Mouse (Mus musculus) E14TG2a.4 (cell line): Measurements from ENCODE around the gene Gabbr2.

Experiments used
- H3K27me3 ChIP-seq: 2 replicates; pipeline ENCODE4 v1.6.1; 2014; ENCODE audit warnings: low read length, control low read depth; ENCODE audit not compliant: insufficient read depth
- H3K36me3 ChIP-seq: 2 replicates; pipeline ENCODE4 v1.6.1; 2014; ENCODE audit warnings: low read length, control low read depth; ENCODE audit not compliant: insufficient read depth
- H3K4me1 ChIP-seq: replicated peaks from 2 replicates; pipeline ENCODE4 v1.6.1; 2014; ENCODE audit warnings: low read depth, low read length, control low read depth
- H3K4me3 ChIP-seq: replicated peaks from 2 replicates; pipeline ENCODE4 v1.5.1; 2014; ENCODE audit warnings: mild to moderate bottlenecking, low read length
- H3K9me3 ChIP-seq: 2 replicates; pipeline ENCODE4 v1.6.1; 2014; ENCODE audit warnings: low read length, control low read depth
- CTCF ChIP-seq: conservative IDR thresholded peaks from 2 replicates; pipeline ENCODE4 v1.5.1; 2014; ENCODE audit warnings: low read length
- NANOG ChIP-seq: IDR thresholded peaks from 2 replicates; pipeline ENCODE4 v1.6.1; 2014; ENCODE audit warnings: borderline replicate concordance, low read length, mixed read lengths
- POU5F1 ChIP-seq: IDR thresholded peaks from 2 replicates; pipeline ENCODE4 v1.6.1; 2014; ENCODE audit warnings: low read length, borderline replicate concordance

Gene Gabbr2

GRCm38 (mm10) chr4:46863721-46864120 lies 128.0 kb downstream of the Gabbr2 start:
- Histone ChIP-seq H3K36me3 (no peaks in the 10 kb centered on the region), H3K27me3 (0 out of 2 replicates have a peak, but pooled peaks cover 7% of the 10 kb centered on the region), H3K9me3 (peaks cover 5% of the 10 kb centered on the region; the same call in 1 of the 2 replicates), H3K4me1 (no peaks in the 10 kb centered on the region), H3K4me3 (no peak overlapping the region)
- no peak for TF ChIP-seq CTCF
- no peak for TF ChIP-seq NANOG
- no peak for TF ChIP-seq POU5F1

DNA sequence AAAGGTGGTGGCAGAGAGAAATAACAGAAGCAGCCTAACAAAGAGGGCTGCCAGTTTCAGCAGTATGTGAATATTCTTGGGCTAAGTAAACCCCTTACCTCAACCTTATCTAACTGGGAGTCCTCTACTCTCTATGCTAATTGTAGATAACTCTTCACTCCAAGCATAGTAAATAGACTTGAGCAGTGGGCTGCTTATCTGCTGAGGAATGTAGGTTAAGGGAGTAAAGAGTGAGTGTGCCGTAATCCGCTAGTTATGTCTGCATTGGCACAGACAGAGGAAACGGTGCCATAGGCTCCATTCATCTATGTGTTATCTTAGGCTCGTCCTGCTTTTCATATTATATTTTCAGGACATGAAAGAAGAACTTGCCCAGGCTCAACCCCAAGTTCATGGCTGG lies 129.0 kb downstream of the Gabbr2 start:
- Histone ChIP-seq H3K4me3 (no peak overlapping the region), H3K9me3 (peaks cover under 1% of the 10 kb centered on the region; the same call in 1 of the 2 replicates), H3K27me3 (no peaks in the 10 kb centered on the region), H3K4me1 (no peaks in the 10 kb centered on the region), H3K36me3 (no peaks in the 10 kb centered on the region)
- TF ChIP-seq NANOG (no peak), CTCF (no peak), POU5F1 (no peak)

DNA sequence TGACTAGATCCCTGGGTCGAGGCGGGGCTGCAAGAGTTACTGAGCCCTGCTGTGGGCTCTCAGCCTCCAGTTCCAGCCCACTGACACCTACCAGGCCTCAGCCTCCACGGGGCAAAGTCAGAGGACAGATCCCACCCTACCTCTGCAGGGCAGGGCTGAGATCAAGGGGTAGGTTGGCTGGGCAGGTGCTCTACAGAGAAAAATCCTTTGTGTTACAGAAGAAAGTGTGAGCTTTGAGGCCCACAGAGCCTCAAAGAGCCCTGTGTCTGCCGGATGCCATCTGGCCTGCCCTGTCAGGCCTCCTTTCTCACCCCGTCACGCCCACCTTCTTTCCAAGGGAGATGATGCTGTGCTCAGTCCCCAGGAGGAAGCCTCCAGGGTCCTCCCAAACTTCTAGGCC lies 131.1 kb downstream of the Gabbr2 start:
- no peak for TF ChIP-seq POU5F1
- TF ChIP-seq CTCF = no peak
- TF ChIP-seq NANOG = no peak
- H3K9me3 ChIP-seq = no peaks in the 10 kb centered on the region
- H3K4me3 ChIP-seq = no peak overlapping the region
- no peaks in the 10 kb centered on the region for H3K36me3 ChIP-seq
- 0 out of 2 replicates have a peak, but pooled peaks cover 1% of the 10 kb centered on the region for H3K27me3 ChIP-seq
- H3K4me1 ChIP-seq = no peaks in the 10 kb centered on the region

DNA sequence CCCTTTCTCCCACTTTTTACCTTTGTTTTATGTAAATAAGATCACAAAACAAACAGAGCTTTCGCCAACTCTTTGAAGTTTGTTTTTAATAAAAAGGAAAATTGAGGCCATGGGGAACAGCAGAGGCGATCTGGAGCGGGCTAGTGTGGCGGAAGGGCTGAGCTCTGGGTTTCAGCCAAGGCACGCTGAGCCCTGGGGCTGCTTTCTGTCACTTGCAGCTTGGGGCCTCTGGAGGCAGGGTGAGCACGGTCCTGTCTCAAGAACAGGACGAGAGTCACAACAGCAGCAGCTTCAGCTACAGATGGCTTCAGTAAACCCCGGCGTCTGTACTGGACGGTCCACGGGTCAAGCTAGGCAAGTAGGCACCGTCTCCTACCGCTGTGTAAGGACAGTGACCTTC lies 132.8 kb downstream of the Gabbr2 start:
- H3K27me3 ChIP-seq = peaks cover 13% of the 10 kb centered on the region
- H3K4me1 ChIP-seq = no peaks in the 10 kb centered on the region
- no peaks in the 10 kb centered on the region for H3K36me3 ChIP-seq
- no peak overlapping the region for H3K4me3 ChIP-seq
- H3K9me3 ChIP-seq = no peaks in the 10 kb centered on the region
- TF ChIP-seq POU5F1 = no peak
- TF ChIP-seq CTCF = no peak
- no peak for TF ChIP-seq NANOG

DNA sequence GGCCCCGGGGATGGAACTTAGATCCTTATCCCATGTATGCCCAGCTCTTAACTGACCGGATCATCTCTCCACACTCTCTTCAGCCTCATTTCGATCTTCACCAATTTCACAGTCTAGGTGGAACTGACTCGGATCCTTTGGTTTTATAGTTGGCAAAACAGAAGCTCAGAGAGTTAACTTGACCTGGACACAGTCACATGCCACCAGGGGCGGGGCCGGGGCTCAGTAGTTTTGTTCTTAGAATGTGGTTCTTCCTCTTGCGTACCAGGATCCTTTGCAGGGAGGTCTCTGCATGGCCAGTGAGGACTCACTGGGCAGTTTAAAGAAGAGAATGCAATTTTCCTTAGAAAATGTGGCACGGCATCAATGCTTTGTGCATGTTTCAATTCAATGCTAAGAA lies 135.5 kb downstream of the Gabbr2 start:
- Histone ChIP-seq H3K4me1 (no peaks in the 10 kb centered on the region), H3K9me3 (no peaks in the 10 kb centered on the region), H3K4me3 (no peak overlapping the region), H3K27me3 (peaks cover 13% of the 10 kb centered on the region), H3K36me3 (no peaks in the 10 kb centered on the region)
- TF ChIP-seq POU5F1 (no peak), CTCF (no peak), NANOG (no peak)

DNA sequence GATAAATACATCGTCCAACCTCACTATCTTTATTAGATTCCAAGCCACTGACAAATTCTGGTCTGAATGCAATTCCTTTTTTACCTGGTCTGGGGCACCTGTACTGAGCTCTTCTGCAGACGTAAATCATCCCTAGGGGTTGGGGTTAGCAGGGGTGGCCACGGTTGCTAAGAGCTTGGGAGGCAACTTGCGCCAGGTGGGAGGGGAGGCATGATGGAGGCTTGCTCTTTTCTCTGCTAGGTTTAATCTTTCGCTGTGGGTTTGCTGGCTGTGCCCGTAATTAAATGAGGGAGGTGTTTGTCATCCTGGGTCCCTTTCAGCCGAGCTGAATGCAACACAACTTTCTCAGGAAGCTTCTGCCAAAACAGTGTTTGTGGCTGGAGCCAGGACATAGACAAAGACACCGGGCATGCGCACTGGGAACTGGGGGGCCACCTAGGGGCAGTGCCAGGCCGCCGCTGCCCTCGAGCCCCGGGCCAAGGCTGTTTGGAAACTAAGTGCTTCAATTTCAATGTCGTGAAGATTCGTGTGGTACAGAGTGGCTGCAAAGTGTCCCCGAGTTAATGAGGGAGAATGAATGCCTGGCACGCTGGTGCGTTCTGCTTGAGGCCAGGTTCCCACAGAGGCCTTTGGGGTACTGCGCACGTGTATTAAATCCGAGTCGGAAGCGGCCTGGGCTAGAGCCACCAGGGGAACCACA lies 136.8 kb downstream of the Gabbr2 start:
- H3K4me3 ChIP-seq = no peak overlapping the region
- H3K9me3 ChIP-seq = peaks cover 7% of the 10 kb centered on the region
- H3K27me3 ChIP-seq = peaks cover 13% of the 10 kb centered on the region
- H3K36me3 ChIP-seq = no peaks in the 10 kb centered on the region
- no peaks in the 10 kb centered on the region for H3K4me1 ChIP-seq
- TF ChIP-seq POU5F1 (no peak), CTCF (no peak), NANOG (no peak)

GRCm38 (mm10) chr4:46853852-46854460 lies 137.7 kb downstream of the Gabbr2 start:
- TF ChIP-seq CTCF (no peak), POU5F1 (no peak), NANOG (no peak)
- H3K27me3 ChIP-seq = peaks cover 13% of the 10 kb centered on the region
- H3K36me3 ChIP-seq = no peaks in the 10 kb centered on the region
- no peak overlapping the region for H3K4me3 ChIP-seq
- H3K9me3 ChIP-seq = peaks cover 10% of the 10 kb centered on the region
- H3K4me1 ChIP-seq = no peaks in the 10 kb centered on the region

DNA sequence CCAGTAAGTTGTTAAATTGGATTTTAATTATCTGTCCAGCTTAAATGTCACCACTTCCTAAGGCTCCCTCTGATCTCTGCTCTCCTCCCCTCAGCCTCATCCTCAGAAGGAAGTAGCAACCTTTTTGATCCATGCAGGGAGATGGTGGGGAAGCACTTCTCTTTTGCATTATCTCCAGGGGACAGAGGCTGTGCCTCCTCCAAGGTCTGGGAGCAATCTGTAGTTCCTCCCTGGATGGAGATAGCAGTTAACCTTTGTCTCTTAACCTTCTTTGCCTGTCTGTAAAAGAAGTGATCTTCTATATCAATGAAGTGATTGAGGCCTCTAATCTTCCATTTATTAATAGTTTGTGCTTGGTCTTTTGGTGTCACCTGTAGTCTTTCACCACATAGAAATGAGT lies 143.9 kb downstream of the Gabbr2 start:
- H3K27me3 ChIP-seq = peaks cover 12% of the 10 kb centered on the region
- TF ChIP-seq NANOG (no peak), CTCF (no peak), POU5F1 (no peak)
- H3K4me3 ChIP-seq = no peak overlapping the region
- H3K4me1 ChIP-seq = no peaks in the 10 kb centered on the region
- H3K36me3 ChIP-seq = no peaks in the 10 kb centered on the region
- H3K9me3 ChIP-seq = peaks cover 20% of the 10 kb centered on the region
